Mouse (Mus musculus): Measurements from ENCODE around the gene Hook1.
"Not testable (repeated sequence)": the region's sequence is repeated elsewhere in the genome, so short reads cannot be mapped to it uniquely, and the experiment has no call there.

Hook1 gene

DNA sequence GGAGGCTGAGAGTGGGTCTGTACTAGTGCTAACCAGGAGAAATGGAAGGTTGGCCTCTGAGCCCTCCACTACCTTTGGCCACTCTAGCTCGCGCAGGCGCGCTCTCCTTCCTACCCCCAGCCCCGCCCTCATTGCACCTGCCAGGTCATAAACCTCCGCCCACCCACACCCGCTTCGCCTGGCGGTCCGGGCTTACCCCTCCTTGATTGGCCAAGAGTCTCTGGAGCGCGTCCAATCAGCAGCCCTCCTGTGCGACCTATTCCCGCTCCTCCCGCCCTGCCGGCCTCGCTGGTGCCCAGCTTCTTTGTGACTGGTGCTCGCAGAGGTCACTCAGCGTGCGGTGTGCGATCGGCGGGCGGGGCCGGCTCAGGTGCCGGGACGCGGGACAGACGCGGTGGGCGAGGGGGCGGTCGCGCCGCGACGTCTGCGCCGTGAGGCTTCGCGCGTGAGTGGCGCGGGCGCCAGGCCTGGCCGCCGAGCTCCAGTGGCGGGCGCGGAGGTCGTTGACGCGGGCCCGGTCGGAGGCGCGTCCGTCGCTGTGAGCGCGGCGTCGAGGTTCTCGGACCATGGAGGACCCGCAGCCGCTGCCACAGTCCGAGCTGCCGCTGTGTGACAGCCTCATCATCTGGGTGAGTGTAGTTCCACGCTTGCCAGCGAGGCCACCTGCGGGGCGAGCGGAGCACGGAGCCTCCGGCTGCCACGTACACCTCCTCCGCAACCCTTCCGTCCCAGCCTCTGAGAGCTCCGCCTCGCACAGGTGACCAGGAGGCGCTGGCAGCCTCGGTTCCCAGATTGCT is at the start of gene Hook1:
Hook1 (plus strand) TSS at position 313 of the 797 bp plus-strand sequence.
- DNase-seq (ENCODE audit: low spot score in 2 of 2): peak; percentile 94 to 97

DNA sequence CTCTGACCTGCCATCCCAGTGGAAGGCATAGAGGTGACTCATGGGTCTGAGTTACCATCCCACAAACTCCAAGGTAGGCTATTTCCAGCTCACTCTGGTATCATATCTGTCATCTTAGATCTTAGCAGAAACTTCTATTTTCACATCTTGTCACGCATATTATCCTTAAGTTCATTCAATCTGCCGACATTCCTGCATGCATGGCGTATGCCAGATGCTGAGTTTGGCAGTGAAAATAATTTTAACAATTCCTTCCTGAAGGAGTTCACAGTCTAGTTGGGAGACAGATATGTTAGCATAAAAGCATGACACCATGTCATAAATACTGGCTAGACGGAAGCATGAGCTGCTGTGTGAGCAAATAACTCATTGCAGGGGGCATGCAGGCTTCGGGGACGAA is 49.3 kb upstream of the Hook1 start:
- DNase-seq (ENCODE audit: low spot score in 2 of 2): no peak

- DNase-seq (ENCODE audit: low spot score in 2 of 2): no peak
Measured at GRCm38 (mm10) chr4:95920448-95920847, 46.6 kb upstream of the Hook1 start.

DNA sequence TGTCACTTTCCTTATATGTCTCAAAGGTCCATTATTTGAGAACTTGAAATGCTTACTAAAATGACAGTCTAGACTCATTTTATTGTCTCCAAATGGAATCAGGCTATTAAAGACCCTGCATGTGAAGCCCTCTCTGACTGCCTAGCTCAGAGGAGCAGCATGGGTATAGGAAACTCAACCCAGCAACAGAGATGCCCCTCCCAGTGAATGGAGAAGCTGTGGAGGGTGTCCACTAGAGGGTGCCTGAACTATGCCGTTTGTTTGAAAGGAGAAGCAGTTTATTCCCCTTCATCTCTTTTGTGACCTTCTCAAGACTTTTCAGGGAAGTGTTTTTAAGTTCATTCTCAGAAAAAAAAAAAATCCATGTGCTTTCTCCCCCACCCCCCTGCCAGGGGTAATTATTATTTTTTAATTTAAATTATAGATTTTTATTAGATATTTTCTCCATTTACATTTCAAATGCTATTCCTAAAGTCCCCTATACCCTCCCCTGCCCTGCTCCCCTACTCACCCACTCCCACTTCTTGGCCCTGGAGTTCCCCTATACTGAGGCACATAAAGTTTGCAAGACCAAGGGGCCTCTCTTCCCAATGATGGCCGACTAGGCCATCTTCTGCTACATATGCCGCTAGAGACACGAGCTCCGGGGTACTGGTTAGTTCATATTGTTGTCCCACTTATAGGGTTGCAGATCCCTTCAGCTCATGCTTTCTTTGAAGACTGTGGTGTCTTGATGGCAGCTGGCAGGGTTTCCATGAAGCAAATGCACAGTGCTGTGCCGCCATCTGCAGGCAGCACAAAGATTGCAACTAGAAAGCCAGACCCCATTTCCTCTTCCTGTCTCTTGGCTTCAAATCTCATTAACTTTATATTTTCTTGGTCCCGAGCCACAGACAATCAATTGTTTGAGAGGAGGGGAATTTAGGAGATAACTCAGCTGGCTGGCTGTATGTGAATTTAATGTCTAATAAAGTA is 42.5 kb upstream of the Hook1 start:
- DNase-seq (ENCODE audit: low spot score in 2 of 2): peak; percentile 23 to 85

GRCm38 (mm10) chr4:95928846-95929245 is 38.2 kb upstream of the Hook1 start:
- DNase-seq (ENCODE audit: low spot score in 2 of 2): no peak

DNA sequence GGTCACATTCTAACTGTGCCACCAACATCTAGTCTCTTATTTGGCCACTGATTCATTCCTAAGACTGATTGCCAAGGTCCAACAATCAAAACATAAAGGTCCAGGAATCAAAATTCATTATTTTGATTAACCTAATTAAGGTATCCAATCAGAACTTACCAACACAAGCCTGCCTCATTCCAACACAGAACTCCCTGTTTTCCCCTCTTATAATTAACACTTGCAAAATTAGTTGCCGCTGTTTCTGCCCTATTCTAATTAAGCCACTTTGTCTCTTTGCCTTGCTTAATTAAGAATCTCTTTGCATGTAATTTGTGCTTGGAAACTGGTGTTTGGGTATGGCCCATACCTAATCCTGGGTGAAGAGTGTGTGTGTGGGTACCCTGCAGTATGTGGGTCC is 37.1 kb upstream of the Hook1 start:
- no peak for DNase-seq (ENCODE audit: low spot score in 2 of 2)

DNA sequence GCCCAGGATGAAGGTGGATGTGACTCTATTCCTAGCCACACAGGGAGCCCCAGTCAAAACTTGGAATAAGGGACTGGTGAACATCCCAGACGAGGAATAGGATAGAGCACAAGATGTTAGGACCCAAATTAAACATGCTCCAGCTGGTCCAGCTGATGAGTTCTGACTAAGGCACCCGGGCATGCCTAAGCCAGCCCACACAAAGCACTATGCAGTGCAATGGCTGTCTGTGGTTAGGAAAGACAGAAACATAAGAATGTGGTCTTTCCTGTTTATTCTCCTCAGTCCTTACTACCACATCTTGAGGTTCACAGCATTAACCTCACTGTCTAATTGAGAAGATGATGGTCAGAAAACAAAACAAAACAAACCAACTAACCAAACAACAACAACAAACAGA is 35.7 kb upstream of the Hook1 start:
- no peak for DNase-seq (ENCODE audit: low spot score in 2 of 2)

DNA sequence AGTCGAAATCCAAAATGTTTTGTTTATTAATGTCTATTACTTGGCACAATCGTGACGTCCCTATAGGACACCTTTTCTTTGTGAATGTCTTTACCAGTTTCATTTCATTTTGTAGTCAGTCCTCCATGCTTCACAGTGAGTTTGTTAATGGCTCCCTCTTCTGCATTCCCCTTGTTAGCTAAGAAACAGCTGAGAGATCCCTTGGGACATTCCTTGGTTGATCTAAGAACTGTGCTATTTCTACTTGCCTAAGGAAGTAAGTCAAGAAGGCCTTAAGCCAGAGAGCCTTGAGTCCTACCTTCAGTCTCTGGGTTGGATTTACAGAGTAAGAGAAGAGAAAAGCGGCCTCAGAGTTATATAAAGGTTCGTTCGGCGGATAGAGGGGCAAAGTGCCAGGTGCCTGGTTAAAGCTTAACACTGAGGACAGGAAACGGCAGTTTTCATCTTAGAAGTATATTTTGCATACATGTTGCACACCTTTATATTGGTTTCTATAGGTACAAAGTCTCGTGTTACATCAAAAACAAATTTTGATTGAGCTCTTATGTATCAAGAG is 33.2 kb upstream of the Hook1 start:
- DNase-seq (ENCODE audit: low spot score in 2 of 2): no peak

- DNase-seq (ENCODE audit: low spot score in 2 of 2): no peak
Measured at GRCm38 (mm10) chr4:95934384-95935035, 32.5 kb upstream of the Hook1 start.

DNA sequence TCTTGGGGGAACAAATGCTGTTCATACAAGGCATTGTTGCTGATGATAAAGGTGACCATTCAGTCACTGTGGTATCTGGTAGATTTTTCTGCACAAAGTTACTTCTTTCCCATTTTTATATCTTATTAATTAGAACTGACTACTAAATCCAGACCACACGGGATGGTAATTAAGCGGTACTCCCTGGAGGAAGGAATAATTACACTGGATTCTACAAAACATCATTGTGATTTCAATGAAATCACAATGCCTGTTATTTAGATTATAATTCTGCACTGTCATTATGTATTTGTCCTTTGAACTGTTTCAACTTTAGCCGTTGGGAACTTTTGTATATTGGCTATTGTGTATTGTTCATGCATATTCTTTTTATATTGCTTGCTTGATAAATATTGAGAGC is 28.3 kb upstream of the Hook1 start:
- no peak for DNase-seq (ENCODE audit: low spot score in 2 of 2)

GRCm38 (mm10) chr4:95947896-95948295 is 19.1 kb upstream of the Hook1 start:
- no peak for DNase-seq (ENCODE audit: low spot score in 2 of 2)

GRCm38 (mm10) chr4:95953328-95953727 is 13.7 kb upstream of the Hook1 start:
- no peak for DNase-seq (ENCODE audit: low spot score in 2 of 2)

DNA sequence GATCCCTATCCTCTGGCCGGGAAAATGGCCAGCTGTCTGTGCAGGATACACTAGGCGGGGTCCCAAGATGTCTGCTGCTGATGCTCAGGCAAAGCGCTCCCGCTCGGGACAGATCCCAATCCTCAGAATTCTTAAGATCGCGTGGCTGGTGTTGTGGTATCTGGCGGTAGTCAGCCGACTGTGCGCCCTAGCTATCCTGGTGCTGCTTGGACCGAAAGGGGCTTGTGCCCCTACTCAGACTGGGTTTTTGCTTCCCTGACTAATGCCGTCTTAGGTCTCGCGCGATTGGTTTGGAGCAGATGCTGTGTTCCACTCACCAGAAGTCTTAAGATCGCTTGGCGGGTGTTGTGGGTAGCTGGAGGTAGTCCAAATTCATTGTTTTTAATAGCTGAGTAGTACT is 15.2 kb downstream of the Hook1 start:
- not testable (repeated sequence) for DNase-seq (ENCODE audit: low spot score in 2 of 2)

DNA sequence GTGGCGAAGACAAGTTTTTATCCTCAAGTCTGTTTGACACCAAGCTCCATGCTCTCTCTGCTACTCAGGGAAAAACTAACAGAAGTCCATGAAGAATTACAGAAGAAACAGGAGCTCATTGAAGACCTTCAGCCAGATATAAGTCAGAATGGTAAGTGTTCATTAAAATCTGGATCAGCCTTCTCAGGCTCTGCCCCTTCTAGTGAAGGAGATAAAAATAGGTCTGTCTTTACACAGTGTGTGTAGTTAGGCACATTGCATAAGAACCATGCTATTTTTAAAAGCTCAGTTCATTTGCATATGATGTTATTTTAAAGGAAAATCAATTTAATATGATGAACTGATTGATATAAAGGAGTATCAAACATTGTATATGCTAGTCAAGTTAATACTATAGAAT is 49.8 kb downstream of the Hook1 start:
- DNase-seq (ENCODE audit: low spot score in 2 of 2): no peak

DNA sequence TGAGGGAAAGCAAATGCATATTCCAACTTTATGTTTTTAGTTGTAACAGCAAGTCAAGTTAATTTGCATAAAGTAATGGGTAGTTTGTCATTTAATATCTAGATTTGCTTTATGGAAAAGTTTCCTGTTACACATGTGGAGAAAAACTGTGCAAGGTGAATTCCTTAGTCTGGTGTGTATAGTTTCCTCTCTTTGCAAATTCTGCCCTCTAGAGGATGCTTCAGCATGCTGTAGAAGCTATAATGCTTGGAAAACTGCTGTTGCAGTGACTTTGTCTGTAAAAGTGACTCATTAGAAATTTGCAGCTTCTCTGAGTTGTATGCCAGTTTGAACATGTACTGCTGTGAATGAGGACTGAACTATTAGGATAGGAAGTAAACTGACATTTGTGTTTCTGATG is 55.8 kb downstream of the Hook1 start:
- DNase-seq (ENCODE audit: low spot score in 2 of 2): no peak

DNA sequence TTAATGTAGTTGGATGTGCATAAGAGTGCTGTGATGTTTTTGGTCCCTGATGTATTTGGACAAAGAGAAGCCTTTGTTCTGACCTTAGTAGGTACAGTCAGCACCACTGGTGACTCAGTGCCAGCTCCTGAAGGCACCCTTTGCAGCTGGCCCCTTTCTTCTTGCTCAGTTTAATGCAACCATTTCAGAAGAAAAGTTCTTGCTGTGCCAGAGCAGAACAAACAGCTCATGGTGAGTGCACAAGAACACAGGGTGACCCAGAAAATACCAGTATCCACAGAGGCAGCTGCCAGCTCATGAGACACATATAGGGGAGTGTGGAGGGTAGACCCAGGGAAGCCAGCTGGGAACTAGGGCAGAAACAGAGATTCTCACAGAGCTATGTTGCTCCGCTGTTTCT is 61.4 kb downstream of the Hook1 start:
- peak; percentile 37 to 41 for DNase-seq (ENCODE audit: low spot score in 2 of 2)

DNA sequence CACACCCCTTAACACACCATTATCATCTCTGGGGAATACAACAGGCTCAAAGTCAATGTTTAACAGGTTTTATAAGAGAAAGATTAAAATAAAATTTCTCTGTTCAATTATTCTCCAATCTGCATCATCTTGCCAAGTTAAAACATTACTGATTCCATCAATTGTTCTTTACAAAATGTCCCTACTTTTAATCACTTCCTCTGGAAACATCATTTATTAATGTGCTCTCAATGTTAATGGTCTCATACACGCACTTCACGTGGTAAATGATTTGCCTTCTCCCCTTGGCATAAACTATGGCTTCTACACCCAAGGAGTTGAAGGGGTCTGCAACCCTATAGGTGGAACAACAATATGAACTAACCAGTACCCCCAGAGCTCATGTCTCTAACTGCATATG is 93.1 kb downstream of the Hook1 start:
- DNase-seq (ENCODE audit: low spot score in 2 of 2): no peak

DNA sequence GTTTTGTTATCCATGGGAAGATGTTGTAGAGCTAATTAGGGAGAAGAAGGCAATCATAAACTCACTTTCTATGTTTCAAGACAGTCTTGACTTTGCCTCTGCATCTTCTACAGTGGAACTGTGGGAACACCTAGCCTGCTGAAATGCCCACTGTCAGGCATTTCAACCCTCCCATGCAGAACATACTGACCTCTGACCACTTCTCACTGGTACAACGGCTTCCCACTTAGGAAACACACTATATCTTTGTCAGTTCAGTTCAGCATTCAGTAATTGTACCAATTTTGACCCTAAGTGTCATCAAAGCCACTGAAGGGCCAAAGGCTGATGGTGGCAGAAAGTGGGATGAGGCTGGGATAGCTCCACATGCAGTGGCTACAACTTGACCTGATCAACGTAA is 95.0 kb downstream of the Hook1 start:
- DNase-seq (ENCODE audit: low spot score in 2 of 2): no peak

All from left cerebral cortex, adult 9 months (tissue).